Mouse (Mus musculus): ENCODE measurements around the gene Olfr412. TPM values are rescaled to one million over a fixed set of nuclear protein-coding genes. Genes with fewer than 3 reads are reported as not detected.

The Olfr412 gene
- polyA plus RNA-seq, 1 experiment from 2014 or later, result not detected

GRCm38 (mm10) chr11:74395583-74395982 lies 33.7 kb downstream of the Olfr412 start:
- H3K4me1 ChIP-seq, result peaks cover 16% of the 10 kb centered on the region
- no peaks in the 10 kb centered on the region for H3K9me3 ChIP-seq (replicated peaks)
- no peak for DNase-seq (ENCODE audit: low spot score)
- WGBS, result 85% methylated on average over 18 of the region's 18 CpGs
- no peak overlapping the region for H3K4me3 ChIP-seq
- H3K27me3 ChIP-seq (ENCODE audit: low read depth, poor library complexity, severe bottlenecking), result no peaks in the 10 kb centered on the region
- H3K27ac ChIP-seq (replicated peaks), result no peak overlapping the region
- no peaks in the 10 kb centered on the region for H3K36me3 ChIP-seq

- Histone ChIP-seq H3K4me1 (peaks cover 10% of the 10 kb centered on the region), H3K36me3 (no peaks in the 10 kb centered on the region), H3K4me3 (no peak overlapping the region), H3K27ac (replicated peaks) (no peak overlapping the region), H3K9me3 (replicated peaks) (no peaks in the 10 kb centered on the region), H3K27me3 (ENCODE audit: low read depth, poor library complexity, severe bottlenecking) (no peaks in the 10 kb centered on the region)
- 57% methylated on average over 2 of the region's 2 CpGs for WGBS
- DNase-seq (ENCODE audit: low spot score), result no peak
Measured at GRCm38 (mm10) chr11:74402126-74402525, 40.3 kb downstream of the Olfr412 start.

GRCm38 (mm10) chr11:74404216-74404615 lies 42.3 kb downstream of the Olfr412 start:
- no peak for DNase-seq (ENCODE audit: low spot score)
- no peak overlapping the region for H3K27ac ChIP-seq (replicated peaks)
- no peaks in the 10 kb centered on the region for H3K9me3 ChIP-seq (replicated peaks)
- no peak overlapping the region for H3K4me3 ChIP-seq
- peaks cover 15% of the 10 kb centered on the region for H3K4me1 ChIP-seq
- H3K27me3 ChIP-seq (ENCODE audit: low read depth, poor library complexity, severe bottlenecking), result no peaks in the 10 kb centered on the region
- H3K36me3 ChIP-seq, result no peaks in the 10 kb centered on the region
- 73% methylated on average over 2 of the region's 2 CpGs for WGBS

GRCm38 (mm10) chr11:74405201-74405600 lies 43.3 kb downstream of the Olfr412 start:
- H3K4me3 ChIP-seq, result no peak overlapping the region
- H3K9me3 ChIP-seq (replicated peaks), result no peaks in the 10 kb centered on the region
- H3K27ac ChIP-seq (replicated peaks), result no peak overlapping the region
- 76% methylated on average over 7 of the region's 7 CpGs for WGBS
- DNase-seq (ENCODE audit: low spot score), result no peak
- H3K36me3 ChIP-seq, result no peaks in the 10 kb centered on the region
- peaks cover 15% of the 10 kb centered on the region for H3K4me1 ChIP-seq
- H3K27me3 ChIP-seq (ENCODE audit: low read depth, poor library complexity, severe bottlenecking), result no peaks in the 10 kb centered on the region

- H3K27me3 ChIP-seq (ENCODE audit: low read depth, poor library complexity, severe bottlenecking), result no peaks in the 10 kb centered on the region
- no peak overlapping the region for H3K4me3 ChIP-seq
- H3K27ac ChIP-seq (replicated peaks), result peak overlapping the region; percentile 46
- no peaks in the 10 kb centered on the region for H3K36me3 ChIP-seq
- H3K4me1 ChIP-seq, result peaks cover 27% of the 10 kb centered on the region
- WGBS, result 83% methylated on average over 4 of the region's 4 CpGs
- H3K9me3 ChIP-seq (replicated peaks), result no peaks in the 10 kb centered on the region
- DNase-seq (ENCODE audit: low spot score), result no peak
Measured at GRCm38 (mm10) chr11:74408587-74409446, 46.9 kb downstream of the Olfr412 start.

GRCm38 (mm10) chr11:74409447-74409754 lies 47.5 kb downstream of the Olfr412 start:
- 70% methylated on average over 5 of the region's 5 CpGs for WGBS
- Histone ChIP-seq H3K4me1 (peaks cover 27% of the 10 kb centered on the region), H3K9me3 (replicated peaks) (no peaks in the 10 kb centered on the region), H3K36me3 (no peaks in the 10 kb centered on the region), H3K27ac (replicated peaks) (peak overlapping the region; percentile 46), H3K4me3 (no peak overlapping the region), H3K27me3 (ENCODE audit: low read depth, poor library complexity, severe bottlenecking) (no peaks in the 10 kb centered on the region)
- no peak for DNase-seq (ENCODE audit: low spot score)

GRCm38 (mm10) chr11:74409757-74410174 lies 47.9 kb downstream of the Olfr412 start:
- Histone ChIP-seq H3K27me3 (ENCODE audit: low read depth, poor library complexity, severe bottlenecking) (no peaks in the 10 kb centered on the region), H3K9me3 (replicated peaks) (no peaks in the 10 kb centered on the region), H3K36me3 (no peaks in the 10 kb centered on the region), H3K4me3 (no peak overlapping the region), H3K4me1 (peaks cover 27% of the 10 kb centered on the region), H3K27ac (replicated peaks) (peak overlapping the region; percentile 46)
- no peak for DNase-seq (ENCODE audit: low spot score)
- 72% methylated on average over 4 of the region's 4 CpGs for WGBS

GRCm38 (mm10) chr11:74411943-74412342 lies 50.1 kb downstream of the Olfr412 start:
- no peak overlapping the region for H3K4me3 ChIP-seq
- 70% methylated on average over 3 of the region's 3 CpGs for whole genome bisulfite sequencing

GRCm38 (mm10) chr11:74412462-74412861 lies 50.6 kb downstream of the Olfr412 start:
- H3K9me3 ChIP-seq (replicated peaks), result no peaks in the 10 kb centered on the region
- H3K4me3 ChIP-seq, result no peak overlapping the region
- DNase-seq (ENCODE audit: low spot score), result no peak
- H3K27ac ChIP-seq (replicated peaks), result no peak overlapping the region
- peaks cover 27% of the 10 kb centered on the region for H3K4me1 ChIP-seq
- H3K36me3 ChIP-seq, result no peaks in the 10 kb centered on the region
- WGBS, result 84% methylated on average over 3 of the region's 3 CpGs
- H3K27me3 ChIP-seq (ENCODE audit: low read depth, poor library complexity, severe bottlenecking), result no peaks in the 10 kb centered on the region

More at GRCm38 (mm10) chr11:74411943-74412342, 50.1 kb downstream of the Olfr412 start:
- Histone ChIP-seq H3K4me1 (peaks cover 27% of the 10 kb centered on the region), H3K27me3 (ENCODE audit: low read depth, poor library complexity, severe bottlenecking) (no peaks in the 10 kb centered on the region), H3K36me3 (no peaks in the 10 kb centered on the region), H3K27ac (replicated peaks) (peak overlapping the region; percentile 28; the same call in 1 of the 2 replicates), H3K9me3 (replicated peaks) (no peaks in the 10 kb centered on the region)
- no peak for DNase-seq (ENCODE audit: low spot score)

GRCm38 (mm10) chr11:74413449-74413972 lies 51.6 kb downstream of the Olfr412 start:
- Histone ChIP-seq H3K4me1 (peaks cover 27% of the 10 kb centered on the region), H3K4me3 (no peak overlapping the region), H3K36me3 (no peaks in the 10 kb centered on the region), H3K27me3 (ENCODE audit: low read depth, poor library complexity, severe bottlenecking) (no peaks in the 10 kb centered on the region), H3K9me3 (replicated peaks) (no peaks in the 10 kb centered on the region), H3K27ac (replicated peaks) (no peak overlapping the region)
- WGBS, result 77% methylated on average over 3 of the region's 3 CpGs
- DNase-seq (ENCODE audit: low spot score), result no peak

GRCm38 (mm10) chr11:74414112-74414511 lies 52.2 kb downstream of the Olfr412 start:
- 82% methylated on average over 9 of the region's 9 CpGs for WGBS
- DNase-seq (ENCODE audit: low spot score), result no peak
- H3K9me3 ChIP-seq (replicated peaks), result no peaks in the 10 kb centered on the region
- H3K27ac ChIP-seq (replicated peaks), result no peak overlapping the region
- H3K4me3 ChIP-seq, result no peak overlapping the region
- H3K4me1 ChIP-seq, result peaks cover 23% of the 10 kb centered on the region
- H3K36me3 ChIP-seq, result no peaks in the 10 kb centered on the region
- no peaks in the 10 kb centered on the region for H3K27me3 ChIP-seq (ENCODE audit: low read depth, poor library complexity, severe bottlenecking)

- Histone ChIP-seq H3K4me3 (no peak overlapping the region), H3K27ac (replicated peaks) (no peak overlapping the region), H3K4me1 (peaks cover 13% of the 10 kb centered on the region), H3K27me3 (ENCODE audit: low read depth, poor library complexity, severe bottlenecking) (no peaks in the 10 kb centered on the region), H3K36me3 (no peaks in the 10 kb centered on the region), H3K9me3 (replicated peaks) (no peaks in the 10 kb centered on the region)
- WGBS, result 86% methylated on average over 12 of the region's 12 CpGs
- DNase-seq (ENCODE audit: low spot score), result no peak
Measured at GRCm38 (mm10) chr11:74415736-74416135, 53.9 kb downstream of the Olfr412 start.
